Mouse (Mus musculus) testis, adult 2 months (tissue): Measurements from ENCODE around the gene Adgrg3.

Source experiments
- CTCF ChIP-seq: fragments of 200-500 bp; IDR thresholded peaks from 2 replicates; pipeline ENCODE4 v1.5.1; 2012; ENCODE audit warnings: low read depth, mild to moderate bottlenecking, inconsistent platforms, low read length, moderate library complexity; ENCODE audit not compliant: control insufficient read depth, insufficient read depth, insufficient replicate concordance
- POLR2A ChIP-seq: fragments of 200-500 bp; IDR thresholded peaks from 2 replicates; pipeline ENCODE4 v1.6.1; 2012; ENCODE audit warnings: low read depth, mild to moderate bottlenecking, inconsistent platforms, low read length, moderate library complexity; ENCODE audit not compliant: control insufficient read depth

GRCm38 (mm10) chr8:94980176-94980575 lies 37.3 kb upstream of the Adgrg3 start:
- TF ChIP-seq CTCF (no peak), POLR2A (no peak)
